Mouse (Mus musculus) erythroblast, embryonic 14.5 days (primary cell): ENCODE data around the gene Rps3a1. TPM values are rescaled to one million over a fixed set of nuclear protein-coding genes. Genes with fewer than 3 reads are reported as not detected.

Experiments used
- H3K27me3 ChIP-seq: 2 replicates; pipeline ENCODE4 v1.6.1; 2012; ENCODE audit warnings: inconsistent platforms; ENCODE audit not compliant: control insufficient read depth
- H3K36me3 ChIP-seq: 2 replicates; pipeline ENCODE4 v1.6.1; 2012; ENCODE audit warnings: mild to moderate bottlenecking, inconsistent platforms; ENCODE audit not compliant: control insufficient read depth
- H3K4me1 ChIP-seq: 2 replicates; pipeline ENCODE4 v1.6.1; 2012; ENCODE audit warnings: inconsistent platforms; ENCODE audit not compliant: control insufficient read depth
- H3K4me3 ChIP-seq: replicated peaks from 2 replicates; pipeline ENCODE3; 2012; ENCODE audit warnings: moderate library complexity, mild to moderate bottlenecking, inconsistent platforms
- H3K9me3 ChIP-seq: 2 replicates; pipeline ENCODE4 v1.6.1; 2012; ENCODE audit warnings: low read length, inconsistent platforms, mixed read lengths; ENCODE audit not compliant: control insufficient read depth
- GATA1 ChIP-seq: IDR thresholded peaks from 2 replicates; pipeline ENCODE4 v1.6.1; 2012; ENCODE audit warnings: low read length, inconsistent platforms, mixed read lengths
- TAL1 ChIP-seq: IDR thresholded peaks from 3 replicates; pipeline ENCODE4 v1.6.1; 2012; ENCODE audit warnings: low read length, inconsistent platforms, mixed read lengths
- polyA plus RNA-seq: library from polyadenylated mRNA; stranded (reverse); fragments of >175 nt; gene quantifications from 2 replicates; pipeline ENCODE4 v1.2.3, GENCODE M21; 2012

The Rps3a1 gene
- 20.8 and 31.3 TPM in 2 replicates for polyA plus RNA-seq

- Histone ChIP-seq H3K4me3 (peak within 1 kb of the TSS; percentile 79), H3K4me1 (peaks cover 50% of the 10 kb centered on the region), H3K9me3 (no peaks in the 10 kb centered on the region), H3K36me3 (peaks cover 47% of the 10 kb centered on the region), H3K27me3 (no peaks in the 10 kb centered on the region)
- TF ChIP-seq TAL1 (no peak), GATA1 (no peak)
Measured at GRCm38 (mm10) chr3:86142263-86142933, at the start of gene Rps3a1. TSS of gene Rps3a1 (minus strand) at chr3:86142702.

DNA sequence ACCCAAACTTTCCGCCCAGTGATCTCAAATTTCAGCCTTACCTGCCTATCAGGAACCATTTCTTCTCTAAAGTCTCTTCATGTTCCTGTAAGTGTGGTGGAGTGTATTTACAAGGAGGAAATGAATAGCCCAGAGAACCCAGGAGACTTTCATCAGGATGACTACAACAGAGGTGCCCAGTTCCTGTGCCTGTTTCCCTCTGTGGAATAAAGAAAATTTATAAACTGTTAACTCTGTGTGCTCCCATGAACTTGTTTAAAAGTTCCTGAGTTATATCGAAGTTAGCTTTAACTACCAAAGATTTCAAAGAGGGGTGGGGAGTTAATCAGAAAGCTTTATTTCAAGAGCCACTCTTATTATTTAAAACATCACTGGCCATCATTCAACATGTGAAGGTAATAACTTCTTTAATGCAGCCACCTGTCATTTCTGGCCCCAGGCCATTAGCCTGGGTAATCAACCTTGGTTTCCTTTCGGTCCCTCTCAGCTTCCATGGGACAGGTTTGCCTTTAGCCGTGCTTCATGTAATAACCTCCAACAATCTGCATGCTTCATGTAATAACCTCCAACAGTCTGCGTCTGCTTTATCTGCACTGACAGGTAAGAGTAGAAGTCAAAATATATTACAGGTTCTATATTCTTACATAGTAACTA is 45.4 kb upstream of the Rps3a1 start:
- H3K9me3 ChIP-seq = no peaks in the 10 kb centered on the region
- TF ChIP-seq GATA1 = no peak
- no peak for TF ChIP-seq TAL1
- no peaks in the 10 kb centered on the region for H3K36me3 ChIP-seq
- H3K4me3 ChIP-seq = no peak overlapping the region
- no peaks in the 10 kb centered on the region; the same call in 1 of the 2 replicates for H3K27me3 ChIP-seq
- no peaks in the 10 kb centered on the region for H3K4me1 ChIP-seq

DNA sequence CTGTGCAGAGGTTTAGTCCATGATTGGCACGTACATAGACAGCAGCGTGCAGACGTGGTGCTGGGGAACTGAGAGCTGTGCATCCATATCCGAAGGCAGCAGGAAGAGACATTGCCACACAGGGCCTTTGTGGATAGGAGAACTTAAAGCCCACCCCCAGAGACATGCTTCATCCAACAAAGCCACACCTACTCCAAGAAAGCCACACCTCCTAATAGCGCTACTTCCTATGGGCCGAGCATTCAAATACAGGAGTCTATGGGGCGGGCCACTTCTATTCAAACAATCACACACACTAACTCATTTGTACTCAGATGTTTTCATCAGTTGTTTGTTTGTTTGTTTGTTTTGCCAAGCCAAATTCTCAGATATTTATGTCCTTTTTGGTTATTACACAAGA is 42.0 kb upstream of the Rps3a1 start:
- H3K36me3 ChIP-seq = no peaks in the 10 kb centered on the region
- no peaks in the 10 kb centered on the region; the same call in 1 of the 2 replicates for H3K27me3 ChIP-seq
- TF ChIP-seq GATA1 = no peak
- no peak for TF ChIP-seq TAL1
- H3K9me3 ChIP-seq = no peaks in the 10 kb centered on the region
- H3K4me3 ChIP-seq = no peak overlapping the region
- no peaks in the 10 kb centered on the region for H3K4me1 ChIP-seq

GRCm38 (mm10) chr3:86181107-86181506 is 38.6 kb upstream of the Rps3a1 start:
- Histone ChIP-seq H3K9me3 (no peaks in the 10 kb centered on the region), H3K36me3 (no peaks in the 10 kb centered on the region), H3K4me3 (no peak overlapping the region), H3K27me3 (no peaks in the 10 kb centered on the region), H3K4me1 (no peaks in the 10 kb centered on the region)
- no peak for TF ChIP-seq TAL1
- no peak for TF ChIP-seq GATA1

- H3K36me3 ChIP-seq = no peaks in the 10 kb centered on the region
- no peak overlapping the region for H3K4me3 ChIP-seq
- no peaks in the 10 kb centered on the region for H3K27me3 ChIP-seq
- no peak for TF ChIP-seq GATA1
- no peak for TF ChIP-seq TAL1
- H3K4me1 ChIP-seq = no peaks in the 10 kb centered on the region
- no peaks in the 10 kb centered on the region for H3K9me3 ChIP-seq
Measured at GRCm38 (mm10) chr3:86179714-86180113, 37.2 kb upstream of the Rps3a1 start.

GRCm38 (mm10) chr3:86168841-86169425 is 26.4 kb upstream of the Rps3a1 start:
- TF ChIP-seq TAL1 = no peak
- TF ChIP-seq GATA1 = no peak
- no peak overlapping the region for H3K4me3 ChIP-seq
- no peaks in the 10 kb centered on the region for H3K9me3 ChIP-seq
- peaks cover 3% of the 10 kb centered on the region; the same call in 1 of the 2 replicates for H3K27me3 ChIP-seq
- no peaks in the 10 kb centered on the region; the same call in 1 of the 2 replicates for H3K4me1 ChIP-seq
- H3K36me3 ChIP-seq = no peaks in the 10 kb centered on the region

- H3K4me1 ChIP-seq = no peaks in the 10 kb centered on the region
- H3K36me3 ChIP-seq = no peaks in the 10 kb centered on the region; the same call in 1 of the 2 replicates
- no peaks in the 10 kb centered on the region for H3K27me3 ChIP-seq
- peak overlapping the region; percentile 36 for H3K4me3 ChIP-seq
- H3K9me3 ChIP-seq = no peaks in the 10 kb centered on the region
- TF ChIP-seq GATA1 = no peak
- TF ChIP-seq TAL1 = no peak
Measured at GRCm38 (mm10) chr3:86149521-86149920, 7.0 kb upstream of the Rps3a1 start.

DNA sequence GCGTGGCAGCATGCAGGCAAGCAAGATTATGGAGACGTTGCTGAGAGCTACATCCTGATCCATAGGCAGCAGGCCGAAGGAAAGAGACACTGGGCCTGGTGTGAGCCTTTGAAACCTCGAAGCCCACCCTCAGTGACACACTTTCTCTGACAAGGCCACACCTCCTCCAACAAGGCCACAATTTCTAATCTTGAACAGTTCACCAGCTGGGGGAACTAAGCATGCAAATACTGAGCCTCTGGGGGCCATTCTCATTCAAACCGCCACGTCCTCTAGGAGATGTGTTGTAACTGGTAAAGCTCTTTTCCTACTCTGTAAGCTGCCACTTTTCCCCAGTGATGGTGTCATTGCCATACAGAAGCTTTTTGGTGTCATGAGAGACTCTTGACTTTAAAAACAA is 6.6 kb upstream of the Rps3a1 start:
- no peaks in the 10 kb centered on the region for H3K4me1 ChIP-seq
- H3K4me3 ChIP-seq = no peak overlapping the region
- no peaks in the 10 kb centered on the region; the same call in 1 of the 2 replicates for H3K36me3 ChIP-seq
- no peaks in the 10 kb centered on the region for H3K9me3 ChIP-seq
- H3K27me3 ChIP-seq = no peaks in the 10 kb centered on the region
- no peak for TF ChIP-seq GATA1
- TF ChIP-seq TAL1 = no peak

DNA sequence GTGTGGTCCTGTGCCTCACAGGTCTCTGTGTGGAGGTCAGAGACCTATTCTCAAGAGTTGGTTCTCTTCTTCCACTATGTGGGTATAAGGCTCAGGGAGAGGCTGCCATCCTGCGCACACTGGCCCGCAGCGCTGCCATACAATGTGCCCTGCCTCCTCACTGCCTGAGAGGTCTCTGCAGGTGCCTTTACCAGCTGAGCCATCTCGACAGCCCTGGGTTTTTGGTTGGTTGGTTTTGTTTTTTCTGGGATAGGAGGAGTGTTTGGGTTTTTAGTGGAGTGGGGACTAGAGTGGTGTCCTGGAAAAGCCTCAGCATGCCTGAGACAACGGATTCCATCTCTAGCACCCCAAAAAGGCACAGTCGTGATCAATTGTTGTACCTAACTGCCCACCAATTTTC is 841 bp upstream of the Rps3a1 start:
- H3K36me3 ChIP-seq = peaks cover 37% of the 10 kb centered on the region
- TF ChIP-seq TAL1 (no peak), GATA1 (no peak)
- H3K9me3 ChIP-seq = no peaks in the 10 kb centered on the region
- no peak overlapping the region for H3K4me3 ChIP-seq
- H3K4me1 ChIP-seq = peaks cover 42% of the 10 kb centered on the region
- no peaks in the 10 kb centered on the region for H3K27me3 ChIP-seq
